Mouse (Mus musculus): ENCODE data around the gene Gm973.

Gm973 gene

GRCm38 (mm10) chr1:59484791-59485785 lies 31.0 kb upstream of the Gm973 start:
- no peaks in the 10 kb centered on the region for H3K36me3 ChIP-seq (ENCODE audit: control insufficient read depth, insufficient read depth, low read length, poor library complexity, severe bottlenecking)
- H3K27me3 ChIP-seq (ENCODE audit: control insufficient read depth, insufficient read depth, low read length, poor library complexity, severe bottlenecking), result no peaks in the 10 kb centered on the region
- DNase-seq (ENCODE audit: low read depth, low spot score), result no peak

- H3K36me3 ChIP-seq (ENCODE audit: control insufficient read depth, insufficient read depth, low read length, poor library complexity, severe bottlenecking), result no peaks in the 10 kb centered on the region
- no peak for DNase-seq (ENCODE audit: low read depth, low spot score)
- H3K27me3 ChIP-seq (ENCODE audit: control insufficient read depth, insufficient read depth, low read length, poor library complexity, severe bottlenecking), result no peaks in the 10 kb centered on the region
Measured at GRCm38 (mm10) chr1:59485803-59486202, 30.3 kb upstream of the Gm973 start.

GRCm38 (mm10) chr1:59487651-59488051 lies 28.4 kb upstream of the Gm973 start:
- DNase-seq (ENCODE audit: low read depth, low spot score), result no peak
- H3K36me3 ChIP-seq (ENCODE audit: control insufficient read depth, insufficient read depth, low read length, poor library complexity, severe bottlenecking), result no peaks in the 10 kb centered on the region
- H3K27me3 ChIP-seq (ENCODE audit: control insufficient read depth, insufficient read depth, low read length, poor library complexity, severe bottlenecking), result no peaks in the 10 kb centered on the region

GRCm38 (mm10) chr1:59488481-59488880 lies 27.6 kb upstream of the Gm973 start:
- Histone ChIP-seq H3K36me3 (ENCODE audit: control insufficient read depth, insufficient read depth, low read length, poor library complexity, severe bottlenecking) (no peaks in the 10 kb centered on the region), H3K27me3 (ENCODE audit: control insufficient read depth, insufficient read depth, low read length, poor library complexity, severe bottlenecking) (no peaks in the 10 kb centered on the region)
- no peak for DNase-seq (ENCODE audit: low read depth, low spot score)

GRCm38 (mm10) chr1:59488991-59489390 lies 27.1 kb upstream of the Gm973 start:
- no peaks in the 10 kb centered on the region for H3K36me3 ChIP-seq (ENCODE audit: control insufficient read depth, insufficient read depth, low read length, poor library complexity, severe bottlenecking)
- no peak for DNase-seq (ENCODE audit: low read depth, low spot score)
- no peaks in the 10 kb centered on the region for H3K27me3 ChIP-seq (ENCODE audit: control insufficient read depth, insufficient read depth, low read length, poor library complexity, severe bottlenecking)

GRCm38 (mm10) chr1:59491517-59491916 lies 24.5 kb upstream of the Gm973 start:
- Histone ChIP-seq H3K27me3 (ENCODE audit: control insufficient read depth, insufficient read depth, low read length, poor library complexity, severe bottlenecking) (no peaks in the 10 kb centered on the region), H3K36me3 (ENCODE audit: control insufficient read depth, insufficient read depth, low read length, poor library complexity, severe bottlenecking) (no peaks in the 10 kb centered on the region)
- no peak for DNase-seq (ENCODE audit: low read depth, low spot score)

- Histone ChIP-seq H3K36me3 (ENCODE audit: control insufficient read depth, insufficient read depth, low read length, poor library complexity, severe bottlenecking) (no peaks in the 10 kb centered on the region), H3K27me3 (ENCODE audit: control insufficient read depth, insufficient read depth, low read length, poor library complexity, severe bottlenecking) (no peaks in the 10 kb centered on the region)
- no peak for DNase-seq (ENCODE audit: low read depth, low spot score)
Measured at GRCm38 (mm10) chr1:59492432-59492831, 23.6 kb upstream of the Gm973 start.

GRCm38 (mm10) chr1:59495970-59496369 lies 20.1 kb upstream of the Gm973 start:
- Histone ChIP-seq H3K36me3 (ENCODE audit: control insufficient read depth, insufficient read depth, low read length, poor library complexity, severe bottlenecking) (no peaks in the 10 kb centered on the region), H3K27me3 (ENCODE audit: control insufficient read depth, insufficient read depth, low read length, poor library complexity, severe bottlenecking) (no peaks in the 10 kb centered on the region)
- no peak for DNase-seq (ENCODE audit: low read depth, low spot score)

GRCm38 (mm10) chr1:59497741-59498613 lies 18.1 kb upstream of the Gm973 start:
- no peak for DNase-seq (ENCODE audit: low read depth, low spot score)
- no peaks in the 10 kb centered on the region for H3K27me3 ChIP-seq (ENCODE audit: control insufficient read depth, insufficient read depth, low read length, poor library complexity, severe bottlenecking)
- H3K36me3 ChIP-seq (ENCODE audit: control insufficient read depth, insufficient read depth, low read length, poor library complexity, severe bottlenecking), result no peaks in the 10 kb centered on the region

- DNase-seq (ENCODE audit: low read depth, low spot score), result no peak
- Histone ChIP-seq H3K36me3 (ENCODE audit: control insufficient read depth, insufficient read depth, low read length, poor library complexity, severe bottlenecking) (no peaks in the 10 kb centered on the region), H3K27me3 (ENCODE audit: control insufficient read depth, insufficient read depth, low read length, poor library complexity, severe bottlenecking) (no peaks in the 10 kb centered on the region)
Measured at GRCm38 (mm10) chr1:59499327-59499726, 16.7 kb upstream of the Gm973 start.

- Histone ChIP-seq H3K36me3 (ENCODE audit: control insufficient read depth, insufficient read depth, low read length, poor library complexity, severe bottlenecking) (no peaks in the 10 kb centered on the region), H3K27me3 (ENCODE audit: control insufficient read depth, insufficient read depth, low read length, poor library complexity, severe bottlenecking) (no peaks in the 10 kb centered on the region)
- DNase-seq (ENCODE audit: low read depth, low spot score), result no peak
Measured at GRCm38 (mm10) chr1:59502355-59502754, 13.7 kb upstream of the Gm973 start.

- Histone ChIP-seq H3K36me3 (ENCODE audit: control insufficient read depth, insufficient read depth, low read length, poor library complexity, severe bottlenecking) (no peaks in the 10 kb centered on the region), H3K27me3 (ENCODE audit: control insufficient read depth, insufficient read depth, low read length, poor library complexity, severe bottlenecking) (no peaks in the 10 kb centered on the region)
- no peak for DNase-seq (ENCODE audit: low read depth, low spot score)
Measured at GRCm38 (mm10) chr1:59503659-59504301, 12.3 kb upstream of the Gm973 start.

GRCm38 (mm10) chr1:59504302-59504700 lies 11.8 kb upstream of the Gm973 start:
- no peak for DNase-seq (ENCODE audit: low read depth, low spot score)

GRCm38 (mm10) chr1:59508463-59509139 lies 7.5 kb upstream of the Gm973 start:
- DNase-seq (ENCODE audit: low read depth, low spot score), result no peak
- Histone ChIP-seq H3K27me3 (ENCODE audit: control insufficient read depth, insufficient read depth, low read length, poor library complexity, severe bottlenecking) (no peaks in the 10 kb centered on the region), H3K36me3 (ENCODE audit: control insufficient read depth, insufficient read depth, low read length, poor library complexity, severe bottlenecking) (no peaks in the 10 kb centered on the region)

More at GRCm38 (mm10) chr1:59504302-59504700, 11.8 kb upstream of the Gm973 start:
- Histone ChIP-seq H3K27me3 (ENCODE audit: control insufficient read depth, insufficient read depth, low read length, poor library complexity, severe bottlenecking) (no peaks in the 10 kb centered on the region), H3K36me3 (ENCODE audit: control insufficient read depth, insufficient read depth, low read length, poor library complexity, severe bottlenecking) (no peaks in the 10 kb centered on the region)
